Mouse (Mus musculus): ENCODE measurements around the gene Gpr180. TPM values are rescaled to one million over a fixed set of nuclear protein-coding genes. Genes with fewer than 3 reads are reported as not detected.
"Not testable (repeated sequence)": the region's sequence is repeated elsewhere in the genome, so short reads cannot be mapped to it uniquely, and the experiment has no call there.

The Gpr180 gene
- polyA plus RNA-seq, 1 experiment, result 14.5 TPM

GRCm38 (mm10) chr14:118152294-118152651 is 15.3 kb downstream of the Gpr180 start:
- 94% methylated on average over 8 of the region's 8 CpGs for WGBS
- no peaks in the 10 kb centered on the region for H3K4me1 ChIP-seq (ENCODE audit: control insufficient read depth, insufficient read depth, insufficient read length)
- H3K36me3 ChIP-seq (ENCODE audit: control insufficient read depth, insufficient read depth, low read length), result peaks cover 8% of the 10 kb centered on the region
- no peak for TF ChIP-seq POLR2A (IDR thresholded peaks at IDR 0.05; ENCODE audit: low read depth, low read length)
- no peak for TF ChIP-seq CTCF (IDR thresholded peaks at IDR 0.05; ENCODE audit: extremely low read depth, insufficient read depth, insufficient read length, insufficient replicate concordance)
- H3K27ac ChIP-seq (ENCODE audit: insufficient read depth, low read length), result no peak overlapping the region
- no peaks in the 10 kb centered on the region for H3K27me3 ChIP-seq (ENCODE audit: control insufficient read depth, insufficient read depth, low read length)
- DNase-seq (ENCODE audit: low read depth in 1 of 2, low spot score in 2 of 2), result no peak
- no peak overlapping the region for H3K4me3 ChIP-seq (ENCODE audit: extremely low read depth, insufficient read depth, insufficient read length)

GRCm38 (mm10) chr14:118156056-118156455 is 19.1 kb downstream of the Gpr180 start:
- 95% methylated on average over 16 of the region's 16 CpGs for WGBS
- not testable (repeated sequence) for DNase-seq (ENCODE audit: low read depth in 1 of 2, low spot score in 2 of 2)

GRCm38 (mm10) chr14:118156740-118157139 is 19.8 kb downstream of the Gpr180 start:
- no peak for DNase-seq (ENCODE audit: low read depth in 1 of 2, low spot score in 2 of 2)
- H3K27me3 ChIP-seq (ENCODE audit: control insufficient read depth, insufficient read depth, low read length), result no peaks in the 10 kb centered on the region
- no peak overlapping the region for H3K27ac ChIP-seq (ENCODE audit: insufficient read depth, low read length)
- 90% methylated on average over 10 of the region's 10 CpGs for WGBS
- TF ChIP-seq POLR2A (IDR thresholded peaks at IDR 0.05; ENCODE audit: low read depth, low read length) (no peak), CTCF (IDR thresholded peaks at IDR 0.05; ENCODE audit: extremely low read depth, insufficient read depth, insufficient read length, insufficient replicate concordance) (no peak)
- H3K4me1 ChIP-seq (ENCODE audit: control insufficient read depth, insufficient read depth, insufficient read length), result no peaks in the 10 kb centered on the region
- H3K4me3 ChIP-seq (ENCODE audit: extremely low read depth, insufficient read depth, insufficient read length), result no peak overlapping the region
- H3K36me3 ChIP-seq (ENCODE audit: control insufficient read depth, insufficient read depth, low read length), result peaks cover 19% of the 10 kb centered on the region

More at GRCm38 (mm10) chr14:118156056-118156455, 19.1 kb downstream of the Gpr180 start:
- H3K4me1 ChIP-seq (ENCODE audit: control insufficient read depth, insufficient read depth, insufficient read length); H3K4me3 ChIP-seq (ENCODE audit: extremely low read depth, insufficient read depth, insufficient read length); H3K27ac ChIP-seq (ENCODE audit: insufficient read depth, low read length); H3K27me3 ChIP-seq (ENCODE audit: control insufficient read depth, insufficient read depth, low read length): not testable (repeated sequence)
- peaks cover 19% of the 10 kb centered on the region for H3K36me3 ChIP-seq (ENCODE audit: control insufficient read depth, insufficient read depth, low read length)

- DNase-seq (ENCODE audit: low read depth in 1 of 2, low spot score in 2 of 2), result peak in 1 of 2 experiments; percentile 45
- peaks cover 19% of the 10 kb centered on the region for H3K36me3 ChIP-seq (ENCODE audit: control insufficient read depth, insufficient read depth, low read length)
- no peaks in the 10 kb centered on the region for H3K27me3 ChIP-seq (ENCODE audit: control insufficient read depth, insufficient read depth, low read length)
- 39% methylated on average over 5 of the region's 5 CpGs for WGBS
- no peak overlapping the region for H3K4me3 ChIP-seq (ENCODE audit: extremely low read depth, insufficient read depth, insufficient read length)
- H3K4me1 ChIP-seq (ENCODE audit: control insufficient read depth, insufficient read depth, insufficient read length), result no peaks in the 10 kb centered on the region
- no peak for TF ChIP-seq POLR2A (IDR thresholded peaks at IDR 0.05; ENCODE audit: low read depth, low read length)
- peak; percentile 85; the same call in 1 of the 2 replicates for TF ChIP-seq CTCF (IDR thresholded peaks at IDR 0.05; ENCODE audit: extremely low read depth, insufficient read depth, insufficient read length, insufficient replicate concordance)
- no peak overlapping the region for H3K27ac ChIP-seq (ENCODE audit: insufficient read depth, low read length)
Observed at GRCm38 (mm10) chr14:118157146-118157545, 20.2 kb downstream of the Gpr180 start.

- Histone ChIP-seq H3K27me3 (ENCODE audit: control insufficient read depth, insufficient read depth, low read length) (no peaks in the 10 kb centered on the region), H3K4me1 (ENCODE audit: control insufficient read depth, insufficient read depth, insufficient read length) (no peaks in the 10 kb centered on the region), H3K36me3 (ENCODE audit: control insufficient read depth, insufficient read depth, low read length) (peaks cover 18% of the 10 kb centered on the region), H3K27ac (ENCODE audit: insufficient read depth, low read length) (no peak overlapping the region), H3K4me3 (ENCODE audit: extremely low read depth, insufficient read depth, insufficient read length) (no peak overlapping the region)
- TF ChIP-seq CTCF (IDR thresholded peaks at IDR 0.05; ENCODE audit: extremely low read depth, insufficient read depth, insufficient read length, insufficient replicate concordance), result no peak
- TF ChIP-seq POLR2A (IDR thresholded peaks at IDR 0.05; ENCODE audit: low read depth, low read length), result no peak
- no peak for DNase-seq (ENCODE audit: low read depth in 1 of 2, low spot score in 2 of 2)
- WGBS, result 83% methylated on average over 3 of the region's 3 CpGs
Observed at GRCm38 (mm10) chr14:118161751-118162150, 24.8 kb downstream of the Gpr180 start.

GRCm38 (mm10) chr14:118162640-118163039 is 25.7 kb downstream of the Gpr180 start:
- 94% methylated on average over 14 of the region's 14 CpGs for WGBS
- no peak overlapping the region for H3K4me3 ChIP-seq (ENCODE audit: extremely low read depth, insufficient read depth, insufficient read length)
- H3K27ac ChIP-seq (ENCODE audit: insufficient read depth, low read length), result no peak overlapping the region
- DNase-seq (ENCODE audit: low read depth in 1 of 2, low spot score in 2 of 2), result no peak
- H3K27me3 ChIP-seq (ENCODE audit: control insufficient read depth, insufficient read depth, low read length), result no peaks in the 10 kb centered on the region
- H3K36me3 ChIP-seq (ENCODE audit: control insufficient read depth, insufficient read depth, low read length), result peaks cover 18% of the 10 kb centered on the region
- TF ChIP-seq CTCF (IDR thresholded peaks at IDR 0.05; ENCODE audit: extremely low read depth, insufficient read depth, insufficient read length, insufficient replicate concordance) (no peak), POLR2A (IDR thresholded peaks at IDR 0.05; ENCODE audit: low read depth, low read length) (no peak)
- H3K4me1 ChIP-seq (ENCODE audit: control insufficient read depth, insufficient read depth, insufficient read length), result no peaks in the 10 kb centered on the region

- H3K4me3 ChIP-seq (ENCODE audit: extremely low read depth, insufficient read depth, insufficient read length), result no peak overlapping the region
- no peak for TF ChIP-seq POLR2A (IDR thresholded peaks at IDR 0.05; ENCODE audit: low read depth, low read length)
- no peak for TF ChIP-seq CTCF (IDR thresholded peaks at IDR 0.05; ENCODE audit: extremely low read depth, insufficient read depth, insufficient read length, insufficient replicate concordance)
Observed at GRCm38 (mm10) chr14:118168776-118169175, 31.8 kb downstream of the Gpr180 start.

More at GRCm38 (mm10) chr14:118168776-118169175, 31.8 kb downstream of the Gpr180 start:
- Histone ChIP-seq H3K27me3 (ENCODE audit: control insufficient read depth, insufficient read depth, low read length) (no peaks in the 10 kb centered on the region), H3K36me3 (ENCODE audit: control insufficient read depth, insufficient read depth, low read length) (no peaks in the 10 kb centered on the region), H3K27ac (ENCODE audit: insufficient read depth, low read length) (no peak overlapping the region), H3K4me1 (ENCODE audit: control insufficient read depth, insufficient read depth, insufficient read length) (no peaks in the 10 kb centered on the region)
- WGBS, result 97% methylated on average over 4 of the region's 4 CpGs
- DNase-seq (ENCODE audit: low read depth in 1 of 2, low spot score in 2 of 2), result no peak
